Mouse (Mus musculus): ENCODE results near the gene Ttc7b.

The Ttc7b gene

DNA sequence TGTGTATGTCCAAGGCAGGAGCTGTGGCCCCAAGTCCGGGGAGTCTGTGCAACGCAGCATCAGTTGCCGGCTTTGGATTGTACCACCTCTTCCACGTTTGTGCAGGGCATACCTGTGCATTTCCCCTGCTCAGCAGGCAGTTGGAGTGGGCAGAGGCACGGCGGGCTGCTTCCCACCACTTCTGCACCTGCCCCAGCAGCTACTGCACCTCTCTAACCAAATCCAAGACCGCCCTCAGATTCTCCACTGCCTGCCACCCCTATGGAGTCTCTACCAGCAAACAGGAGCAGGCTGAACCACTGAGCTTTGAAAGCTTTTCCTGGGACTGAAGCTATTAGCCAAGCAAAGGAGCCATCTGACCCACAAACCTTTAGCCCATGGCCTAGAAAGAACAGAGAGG, 30.8 kb downstream of the Ttc7b start:
- ATAC-seq (ENCODE audit: low TSS enrichment), result 0 out of 2 replicates have a peak, but pooled peaks have one; percentile 21

DNA sequence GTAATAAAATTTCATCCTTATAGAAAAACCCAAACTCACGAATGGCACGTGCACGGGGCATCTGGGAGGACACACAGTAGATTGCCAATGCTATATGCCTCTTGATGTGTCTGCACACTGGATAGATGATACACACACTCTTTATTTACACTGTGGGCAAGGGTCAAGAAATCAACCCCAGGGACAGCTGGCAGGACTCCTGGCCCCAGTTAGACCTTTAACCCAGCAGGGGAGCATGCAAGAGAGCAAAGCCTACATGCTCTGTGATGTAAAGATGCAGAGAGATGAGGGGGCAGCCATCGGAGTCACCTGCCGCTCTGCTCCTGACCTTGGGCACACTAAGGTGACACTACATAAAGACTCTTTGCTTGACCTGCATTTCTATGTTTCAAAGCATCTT, 32.3 kb downstream of the Ttc7b start:
- no peak for ATAC-seq (ENCODE audit: low TSS enrichment)

DNA sequence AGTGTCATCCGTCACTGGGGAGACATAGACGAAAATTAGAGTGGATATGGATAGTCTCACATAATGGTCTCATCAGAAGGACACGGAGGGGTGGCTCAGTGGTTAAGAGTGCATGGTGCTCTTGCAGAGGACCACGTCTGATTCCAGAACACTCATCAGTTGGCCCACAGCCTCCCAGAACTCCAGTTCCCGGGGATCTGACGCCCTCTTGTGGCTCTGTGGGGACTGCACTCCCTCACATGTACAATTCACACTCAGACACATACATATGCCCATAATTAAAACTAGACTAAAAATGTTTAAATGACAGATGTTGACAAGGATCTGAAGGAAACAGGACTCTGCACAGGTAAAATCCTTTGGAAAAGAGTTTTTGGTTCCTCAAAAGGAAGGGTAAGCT, 34.4 kb downstream of the Ttc7b start:
- ATAC-seq (ENCODE audit: low TSS enrichment), result no peak

DNA sequence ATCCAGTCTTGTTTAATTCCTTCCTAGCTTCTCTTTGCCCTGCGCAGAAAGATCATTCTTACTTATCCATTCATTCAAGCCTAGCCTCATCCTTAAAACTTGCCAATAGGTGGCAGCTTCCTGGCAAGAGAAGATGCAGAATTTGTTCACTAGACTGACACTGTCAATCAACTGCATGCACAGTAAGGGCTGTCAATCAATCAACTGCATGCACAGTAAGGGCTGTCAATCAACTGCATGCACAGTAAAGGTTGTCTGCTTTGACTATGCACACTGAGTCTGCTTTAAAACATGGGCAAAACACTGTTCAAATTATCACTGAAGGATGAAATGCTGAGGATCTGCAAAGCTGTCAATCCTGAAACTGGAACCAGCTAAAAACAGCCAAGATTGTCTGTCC, 37.6 kb downstream of the Ttc7b start:
- ATAC-seq (ENCODE audit: low TSS enrichment), result no peak

- no peak for ATAC-seq (ENCODE audit: low TSS enrichment)
Observed at GRCm38 (mm10) chr12:100482255-100482654, 38.4 kb downstream of the Ttc7b start.

DNA sequence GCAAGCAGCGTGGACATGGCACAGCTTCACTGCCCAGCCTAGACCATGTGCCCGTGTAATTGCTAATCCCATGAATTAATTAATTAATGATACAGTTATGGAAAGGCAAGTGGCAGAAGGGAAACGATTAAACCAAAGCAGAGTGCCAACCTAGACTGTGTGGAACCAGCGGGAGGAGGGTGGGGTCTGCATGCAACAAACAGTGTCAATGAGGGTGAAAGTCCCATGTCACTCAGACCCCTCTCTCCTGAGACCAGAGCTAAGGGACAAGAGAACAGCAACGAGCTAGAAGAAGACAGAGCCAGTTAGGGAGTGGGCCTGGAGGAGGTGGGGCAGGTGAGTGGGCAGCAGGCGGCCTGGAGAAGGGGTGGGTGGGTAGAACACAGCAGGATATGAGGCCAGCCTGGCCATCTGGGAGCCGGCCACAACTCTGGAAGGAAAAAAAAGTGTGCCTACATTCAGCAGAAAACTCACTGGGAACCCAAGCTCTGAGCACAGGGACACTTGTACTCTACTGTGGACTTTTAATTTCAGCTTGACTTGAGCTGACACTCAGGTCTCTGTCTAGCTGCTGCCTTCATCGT, 39.1 kb downstream of the Ttc7b start:
- ATAC-seq (ENCODE audit: low TSS enrichment), result peak; percentile 2; the same call in 1 of the 2 replicates

DNA sequence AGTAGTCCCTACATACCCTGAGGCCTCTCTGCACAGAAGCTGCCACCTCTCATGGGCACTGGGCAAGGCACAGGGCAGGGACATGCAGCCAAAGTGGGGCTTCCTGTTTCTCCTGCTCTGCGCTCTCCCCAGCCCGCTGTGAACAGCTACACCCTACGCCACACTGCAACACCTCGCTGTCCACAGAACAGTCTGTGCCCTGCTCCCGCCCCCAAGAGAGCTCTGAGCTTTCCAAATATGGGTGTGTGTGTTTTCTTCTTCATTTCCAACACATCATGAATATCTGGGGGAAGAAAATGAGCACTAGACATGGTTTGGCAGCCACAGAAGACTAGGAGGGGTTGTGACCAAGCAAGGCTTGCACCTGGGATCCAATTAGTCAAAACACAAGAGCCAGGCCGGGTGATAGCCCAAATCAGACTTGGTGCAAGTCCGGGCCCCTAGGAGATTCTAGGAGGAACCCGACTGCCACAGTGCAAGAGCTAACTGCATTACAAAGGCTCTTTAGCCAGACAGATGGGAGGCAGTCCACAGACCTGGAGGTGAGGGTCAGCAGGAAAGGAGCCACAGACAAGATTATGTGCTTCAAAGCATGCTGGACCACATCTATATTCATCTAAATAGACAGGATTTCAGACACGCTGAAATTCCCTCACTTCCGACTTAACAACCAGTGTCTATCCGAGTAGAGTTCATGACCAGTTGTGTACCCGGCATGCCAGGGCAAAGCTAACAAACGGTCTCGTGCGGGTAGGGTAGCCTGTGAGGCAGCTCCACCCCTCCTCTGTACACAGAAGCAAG, 39.8 kb downstream of the Ttc7b start:
- ATAC-seq (ENCODE audit: low TSS enrichment), result peak; percentile 53

DNA sequence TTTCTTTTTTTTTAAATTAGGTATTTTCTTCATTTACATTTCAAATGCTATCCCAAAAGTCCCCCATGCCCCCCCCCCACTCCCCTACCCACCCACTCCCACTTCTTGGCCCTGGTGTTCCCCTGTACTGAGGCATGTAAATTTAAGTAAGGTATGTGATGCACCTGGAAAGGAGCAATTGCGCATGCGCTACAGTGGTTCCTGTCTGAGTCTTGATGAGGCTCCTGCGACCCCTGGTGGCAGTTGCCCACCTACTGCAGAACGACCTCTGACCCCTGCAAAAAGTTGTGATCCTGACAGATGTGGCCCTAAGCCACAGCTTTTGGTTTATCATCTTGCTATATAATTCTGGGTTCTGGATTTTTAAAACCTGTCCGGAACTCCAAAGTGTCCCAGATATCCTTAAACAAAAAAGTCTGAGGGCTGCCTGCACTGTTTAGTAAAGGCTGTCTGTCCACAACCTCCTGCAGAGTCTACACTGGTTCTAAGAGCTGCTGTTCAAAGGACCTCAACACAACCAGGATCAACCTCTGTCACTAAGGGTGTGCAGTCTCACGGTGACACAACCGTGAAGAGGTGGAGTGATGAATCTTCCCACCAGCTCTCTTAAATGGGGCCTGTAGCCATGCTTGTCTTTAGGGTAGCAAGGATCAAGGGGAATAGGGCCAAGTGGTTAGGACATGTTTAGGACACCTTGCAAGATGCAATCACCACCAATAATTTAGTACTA, 40.6 kb downstream of the Ttc7b start:
- no peak for ATAC-seq (ENCODE audit: low TSS enrichment)

- no peak for ATAC-seq (ENCODE audit: low TSS enrichment)
Observed at GRCm38 (mm10) chr12:100479270-100479869, 41.3 kb downstream of the Ttc7b start.

DNA sequence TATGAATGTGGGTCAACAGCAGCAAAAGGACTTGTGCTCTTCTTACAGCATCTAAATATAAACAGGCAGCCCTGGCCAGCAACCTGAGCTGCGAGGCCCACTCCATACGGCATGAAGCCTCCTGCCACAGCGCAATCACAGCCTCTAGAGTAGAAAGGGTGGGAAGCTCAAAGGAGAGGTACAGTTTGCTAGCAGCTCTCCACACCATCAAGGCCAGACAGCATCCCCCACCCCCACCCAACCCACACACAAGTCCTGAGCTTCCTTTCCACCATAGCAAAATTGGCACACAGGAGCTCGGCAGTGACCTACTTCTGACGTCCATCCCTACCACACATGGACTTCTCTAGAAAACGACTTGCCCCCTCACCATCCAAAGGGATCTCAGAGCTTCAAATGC, 42.0 kb downstream of the Ttc7b start:
- ATAC-seq (ENCODE audit: low TSS enrichment), result peak; percentile 36

DNA sequence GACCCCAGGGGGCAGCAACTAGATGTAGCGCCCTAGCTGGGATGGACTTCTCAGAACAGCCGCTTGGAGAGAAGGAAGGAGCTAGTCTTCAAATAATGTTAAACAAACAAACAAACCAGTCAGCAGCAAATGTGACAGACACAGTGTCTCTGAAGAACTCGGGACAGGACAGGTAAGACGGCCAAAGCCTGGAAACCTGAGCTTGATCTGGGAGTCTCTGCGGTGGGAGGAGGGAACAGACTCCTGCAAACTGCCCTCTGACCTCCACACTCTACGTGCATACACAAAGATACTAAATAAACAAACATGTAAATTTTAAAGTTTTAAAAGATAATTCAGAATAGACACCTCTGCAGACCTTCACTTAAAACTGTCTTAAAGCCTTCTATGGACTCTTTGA, 42.5 kb downstream of the Ttc7b start:
- ATAC-seq (ENCODE audit: low TSS enrichment), result no peak

DNA sequence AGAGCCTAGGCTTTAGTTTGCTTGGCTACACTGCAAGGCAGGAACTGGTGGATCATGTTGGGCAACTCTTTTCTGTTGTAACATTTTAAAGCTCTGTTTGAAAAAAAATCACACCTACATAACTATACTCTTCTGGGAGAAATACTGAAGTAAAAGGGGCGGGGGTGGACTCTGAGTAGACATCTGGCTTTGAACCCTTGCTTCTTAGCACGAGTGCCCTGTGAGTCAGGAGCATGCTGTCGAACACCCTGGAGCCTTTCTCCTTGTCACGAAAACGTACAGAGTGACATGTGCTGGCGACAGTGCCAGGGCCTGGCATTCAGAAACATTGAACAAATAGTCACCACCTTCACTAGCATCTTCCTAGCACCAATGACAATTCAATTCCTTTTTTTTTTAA, 43.2 kb downstream of the Ttc7b start:
- peak; percentile 39 for ATAC-seq (ENCODE audit: low TSS enrichment)

- ATAC-seq (ENCODE audit: low TSS enrichment), result no peak
Observed at GRCm38 (mm10) chr12:100476351-100476750, 44.3 kb downstream of the Ttc7b start.

GRCm38 (mm10) chr12:100475489-100475888, 45.1 kb downstream of the Ttc7b start:
- ATAC-seq (ENCODE audit: low TSS enrichment), result no peak

GRCm38 (mm10) chr12:100474661-100475321, 45.8 kb downstream of the Ttc7b start:
- no peak for ATAC-seq (ENCODE audit: low TSS enrichment)

DNA sequence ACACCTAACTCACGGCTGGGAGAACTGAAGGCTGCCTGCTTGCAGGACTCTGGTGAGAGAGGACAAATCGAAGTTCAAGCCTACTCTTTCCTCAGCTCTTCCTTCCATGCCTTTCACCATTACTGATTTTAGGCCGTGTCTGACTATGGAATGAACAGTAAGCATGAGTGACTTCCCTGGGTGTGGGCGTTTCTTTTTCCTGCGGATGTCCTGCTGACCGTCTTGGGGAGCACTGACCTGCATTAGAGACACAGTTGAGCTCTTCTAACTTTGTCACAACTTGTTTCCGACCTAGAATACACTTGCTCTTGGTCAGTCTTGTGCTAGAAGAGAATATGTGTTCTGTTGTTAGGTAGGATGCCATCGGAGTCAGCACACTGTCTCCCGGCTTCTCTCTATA, 50.3 kb downstream of the Ttc7b start:
- no peak for ATAC-seq (ENCODE audit: low TSS enrichment)

DNA sequence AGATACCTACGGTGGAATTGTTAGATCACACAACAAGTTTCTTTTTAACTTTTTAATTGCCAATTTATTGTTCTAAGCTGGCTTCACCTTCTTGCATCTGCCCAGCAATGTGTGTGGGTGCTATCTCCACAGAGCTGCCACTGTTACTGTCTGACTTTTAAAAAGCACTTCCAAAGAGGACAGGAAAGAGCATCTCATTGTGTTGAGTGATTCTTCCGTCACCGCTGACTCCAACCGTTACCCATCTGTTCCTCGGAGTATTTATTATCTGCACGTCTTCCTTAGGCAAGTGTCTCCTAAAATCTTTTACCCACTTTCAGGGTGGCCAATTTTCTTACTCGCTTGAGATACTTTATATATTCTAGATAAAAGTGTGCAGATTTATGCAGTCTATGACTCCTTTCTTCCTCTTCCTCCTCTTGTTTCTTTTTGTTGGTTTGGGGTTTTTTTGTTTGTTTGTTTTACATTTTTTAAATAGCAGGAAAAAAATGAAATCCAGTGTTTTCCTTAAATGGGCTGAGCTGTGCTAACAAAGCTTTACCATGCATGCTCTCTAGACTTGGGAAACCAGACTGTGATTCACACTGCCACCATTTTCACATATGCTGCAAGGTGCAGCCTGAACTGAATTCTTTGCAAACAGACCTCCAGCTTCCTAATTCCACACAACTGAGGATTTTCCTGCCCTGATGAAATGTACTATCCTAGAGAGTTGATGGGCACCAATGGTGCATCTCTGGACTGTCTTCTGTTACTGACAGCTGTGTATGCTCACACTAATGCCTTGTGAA, 50.9 kb downstream of the Ttc7b start:
- peak; percentile 63 for ATAC-seq (ENCODE audit: low TSS enrichment)

DNA sequence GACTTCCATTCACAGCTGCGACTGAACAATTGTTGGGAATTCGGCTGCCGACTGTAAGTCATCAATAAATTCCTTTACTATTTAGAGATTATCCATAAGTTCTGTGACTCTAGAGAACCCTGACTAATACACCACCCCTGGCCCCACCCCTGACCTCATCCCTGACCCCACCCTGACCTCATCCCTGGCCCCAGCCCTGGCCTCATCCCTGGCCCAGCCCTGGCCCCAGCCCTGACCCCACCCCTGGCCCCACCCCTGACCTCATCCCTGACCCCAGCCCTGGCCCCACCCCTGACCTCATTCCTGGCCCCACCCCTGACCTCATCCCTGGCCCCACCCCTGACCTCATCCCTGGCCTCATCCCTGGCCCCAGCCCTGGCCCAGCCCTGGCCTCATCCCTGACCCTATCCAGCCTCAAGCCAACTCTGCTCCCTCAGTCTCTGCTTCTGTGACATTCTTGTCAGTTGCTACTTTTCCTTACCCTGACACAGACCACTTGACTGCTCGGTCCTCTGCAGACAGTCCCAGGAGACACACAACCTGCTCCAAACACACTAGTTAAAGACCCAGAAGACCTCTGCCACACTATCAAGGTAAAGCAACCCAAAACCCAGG, 55.4 kb downstream of the Ttc7b start:
- ATAC-seq (ENCODE audit: low TSS enrichment), result no peak

DNA sequence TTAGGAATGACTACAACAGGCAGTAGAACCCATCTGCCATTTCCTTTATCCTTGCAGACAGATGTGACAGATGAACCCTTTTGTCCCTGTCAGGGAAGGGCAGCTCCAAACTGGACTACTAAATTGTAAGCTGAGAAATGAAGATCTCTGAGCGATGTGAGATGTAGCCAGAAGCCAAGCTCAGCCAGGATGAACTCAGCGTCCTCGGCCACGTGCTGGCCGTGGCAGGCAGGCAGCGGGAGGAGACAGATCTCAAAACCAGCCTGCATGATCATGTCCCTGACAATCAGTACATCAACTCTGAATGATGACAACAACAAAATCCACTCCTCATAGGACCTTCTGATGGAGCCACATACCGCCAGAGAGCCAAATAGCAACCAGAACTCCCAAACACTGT, 62.9 kb downstream of the Ttc7b start:
- no peak for ATAC-seq (ENCODE audit: low TSS enrichment)

- ATAC-seq (ENCODE audit: low TSS enrichment), result peak; percentile 41; the same call in 1 of the 2 replicates
Observed at GRCm38 (mm10) chr12:100456257-100456975, 64.2 kb downstream of the Ttc7b start.

Measured in frontal cortex, adult (tissue).